Mouse (Mus musculus) frontal cortex, adult 2 months (tissue): ENCODE results near the gene Nova2. TPM values are rescaled to one million over a fixed set of nuclear protein-coding genes. Genes with fewer than 3 reads are reported as not detected.
A peak's percentile ranks its signal among the peaks of the same experiment; 100 is the strongest.

ENCODE experiments used
- DNase-seq, 2 experiments: peaks; one replicate each; pipeline ENCODE4 v3.0.0; 2022; ENCODE audit warnings: low spot score in 1 of 2; ENCODE audit errors: extremely low spot score in 1 of 2
- polyA plus RNA-seq: library from polyadenylated mRNA; depleted of rRNA; stranded (reverse); fragments of >200 nt; gene quantifications from 2 replicates; pipeline ENCODE4 v1.2.3, GENCODE M21; 2012

Nova2 gene
- polyA plus RNA-seq, 1 experiment, result 25.0 TPM

GRCm38 (mm10) chr7:18970956-18971355 lies 45.3 kb downstream of the Nova2 start:
- no peak for DNase-seq

- DNase-seq, result peak in 1 of 2 experiments; percentile 63
Measured at GRCm38 (mm10) chr7:18978381-18978780, 52.7 kb downstream of the Nova2 start.

DNA sequence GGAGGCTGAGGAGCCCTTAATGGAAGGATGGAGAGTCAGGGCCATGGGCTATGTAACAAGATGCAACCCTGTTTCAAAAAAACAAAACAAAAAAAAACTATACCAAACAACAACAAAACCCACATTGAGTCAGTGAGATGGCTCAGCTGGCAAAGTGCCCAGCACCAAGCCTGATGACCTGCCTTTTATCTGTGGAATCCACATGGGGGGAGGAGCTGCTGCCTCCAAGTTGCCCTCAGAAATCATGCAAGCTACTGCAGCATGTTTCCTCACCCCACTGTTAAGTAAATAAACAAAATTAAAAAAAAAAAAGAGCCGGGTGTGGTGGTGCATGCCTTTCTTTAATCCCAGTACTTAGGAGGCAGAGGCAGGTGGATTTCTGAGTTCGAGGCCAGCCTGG lies 60.8 kb downstream of the Nova2 start:
- no peak for DNase-seq

GRCm38 (mm10) chr7:18987100-18987499 lies 61.4 kb downstream of the Nova2 start, which contains the start of gene Nanos2:
Gene Nanos2 (plus strand): TSS chr7:18987400.
- no peak for DNase-seq

GRCm38 (mm10) chr7:18987747-18988146 lies 62.1 kb downstream of the Nova2 start:
- no peak for DNase-seq

- DNase-seq, result no peak
Measured at GRCm38 (mm10) chr7:18988780-18989179, 63.1 kb downstream of the Nova2 start.

- DNase-seq, result peak in 1 of 2 experiments; percentile 47
Measured at GRCm38 (mm10) chr7:18989995-18990394, 64.3 kb downstream of the Nova2 start.

- DNase-seq, result peak; percentile 100
Measured at GRCm38 (mm10) chr7:18990601-18991295, 65.1 kb downstream of the Nova2 start, which contains the start of gene Mypop. Gene Mypop (plus strand): TSS chr7:18991245.

DNA sequence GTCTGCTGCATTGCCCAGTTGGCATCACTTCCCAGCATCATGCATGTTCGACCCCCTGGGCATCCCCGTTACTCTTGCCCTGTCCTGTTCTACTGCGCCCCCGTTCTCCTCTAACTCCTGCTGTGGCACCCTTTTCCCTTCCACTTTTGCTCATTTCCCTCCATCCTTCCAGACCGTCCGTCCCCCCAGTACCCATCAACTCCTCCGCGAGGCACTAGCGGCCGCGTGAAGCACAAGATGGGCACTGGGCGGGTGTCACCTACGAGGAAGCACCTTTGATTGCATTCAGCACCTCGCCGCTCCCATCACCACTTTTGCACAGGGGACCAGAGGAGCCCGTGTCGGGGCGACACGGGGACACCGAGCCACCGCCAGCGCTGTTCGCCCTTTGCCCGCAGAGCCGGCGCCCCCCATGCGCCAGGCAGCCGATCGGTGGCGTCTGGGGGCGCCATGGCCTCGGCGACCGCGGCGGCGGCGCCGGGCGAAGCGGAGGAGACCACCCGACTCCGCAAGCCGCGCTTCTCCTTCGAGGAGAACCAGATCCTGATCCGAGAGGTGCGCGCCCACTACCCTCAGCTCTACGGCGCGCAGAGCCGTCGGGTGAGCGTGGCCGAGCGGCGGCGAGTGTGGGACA lies 66.1 kb downstream of the Nova2 start:
- peak in 1 of 2 experiments; percentile 45 for DNase-seq

DNA sequence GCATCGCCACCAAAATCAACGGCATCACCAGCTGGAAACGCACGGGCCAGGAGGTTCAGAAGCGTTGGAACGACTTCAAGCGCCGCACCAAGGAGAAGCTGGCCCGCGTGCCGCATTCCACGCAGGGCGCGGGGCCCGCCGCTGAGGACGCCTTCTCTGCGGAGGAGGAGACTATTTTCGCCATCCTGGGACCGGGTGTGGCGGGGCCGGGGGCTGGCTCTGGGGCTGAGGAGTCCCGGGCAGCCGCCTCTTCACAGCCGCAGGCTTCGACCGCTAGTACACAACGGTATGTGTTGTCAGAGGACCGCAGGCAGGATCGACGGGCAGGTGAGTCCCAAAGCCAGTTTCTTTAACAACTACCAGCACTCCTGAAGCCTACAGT lies 66.6 kb downstream of the Nova2 start:
- DNase-seq, result peak in 1 of 2 experiments; percentile 55

GRCm38 (mm10) chr7:18993036-18993435 lies 67.3 kb downstream of the Nova2 start:
- no peak for DNase-seq

DNA sequence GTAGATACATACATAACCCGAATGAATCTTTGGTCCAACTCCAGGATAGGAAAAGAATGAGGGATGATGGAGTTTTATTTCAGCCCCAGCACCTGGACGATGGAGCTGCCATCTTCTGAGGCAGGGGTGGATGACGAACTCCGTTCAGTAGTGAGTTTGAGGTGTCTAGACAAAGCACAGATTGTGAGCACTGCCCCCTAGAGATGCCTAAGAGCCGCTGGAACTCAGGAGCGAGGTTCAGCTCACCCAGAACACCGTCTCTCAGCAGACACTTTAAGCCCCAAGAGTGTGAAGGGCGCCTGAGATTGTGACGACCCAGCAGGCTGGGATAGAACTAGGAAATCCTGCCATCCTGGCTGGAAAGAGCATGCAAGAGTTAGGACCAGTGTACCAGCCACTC lies 73.1 kb downstream of the Nova2 start:
- no peak for DNase-seq

GRCm38 (mm10) chr7:19000421-19000820 lies 74.7 kb downstream of the Nova2 start:
- DNase-seq, result no peak

DNA sequence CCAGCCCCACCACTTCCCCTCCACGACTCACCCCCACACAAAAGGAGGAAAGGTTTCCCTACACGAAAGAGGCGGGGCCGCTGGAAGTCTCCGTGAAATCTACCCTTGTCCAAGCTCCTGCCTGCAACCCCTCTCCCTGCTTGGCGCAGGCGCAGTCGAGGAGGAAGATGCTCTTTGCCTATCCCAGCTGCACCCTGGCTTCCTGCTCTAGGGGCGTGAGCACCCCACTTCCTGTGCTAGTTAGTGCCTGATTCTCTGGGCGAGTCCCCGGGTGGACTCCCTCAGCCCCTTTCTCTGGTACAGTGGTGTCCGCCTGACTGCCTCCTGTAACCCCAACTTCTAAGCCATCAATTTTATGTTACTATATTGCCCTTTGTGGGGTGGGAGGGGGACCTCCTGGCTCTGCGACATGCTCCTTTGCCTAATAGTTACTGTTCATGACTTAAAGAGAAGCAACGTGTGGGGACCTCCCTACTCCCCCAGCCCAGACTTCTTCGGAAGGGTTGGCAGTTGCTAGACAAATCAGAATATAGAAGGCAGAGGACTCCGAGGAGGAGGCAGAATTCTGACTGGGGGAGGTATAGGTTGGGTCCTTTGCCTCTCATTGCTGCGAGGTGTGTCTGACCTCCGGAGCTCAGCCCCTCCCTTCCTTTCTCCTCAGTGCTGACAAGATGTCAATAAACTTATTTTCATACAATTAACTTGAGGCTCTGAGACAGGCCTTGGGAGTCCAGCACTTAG lies 75.5 kb downstream of the Nova2 start:
- no peak for DNase-seq

- DNase-seq, result no peak
Measured at GRCm38 (mm10) chr7:19001807-19002085, 76.1 kb downstream of the Nova2 start.

DNA sequence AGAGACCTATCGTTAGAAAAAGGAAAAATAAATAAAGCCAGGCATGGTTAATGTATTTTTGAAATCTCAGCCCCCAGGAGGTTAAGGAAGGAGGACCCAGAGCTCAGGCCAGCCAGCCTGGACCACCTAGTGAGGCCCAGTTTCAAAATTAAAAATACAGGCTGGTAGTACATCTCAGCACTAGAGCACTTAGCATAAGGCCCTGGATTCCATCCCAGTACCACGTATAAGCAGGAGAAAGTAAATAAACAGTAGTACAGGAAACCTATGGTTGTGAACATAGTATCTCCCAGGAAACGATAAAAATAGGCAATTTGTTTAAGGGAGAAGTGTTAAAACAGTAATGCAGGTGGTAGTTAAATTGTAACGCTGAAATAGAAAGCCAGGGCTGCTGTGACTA lies 76.4 kb downstream of the Nova2 start:
- no peak for DNase-seq

GRCm38 (mm10) chr7:19002848-19003498 lies 77.3 kb downstream of the Nova2 start:
- peak; percentile 76 to 90 for DNase-seq

- DNase-seq, result peak; percentile 88 to 96
Measured at GRCm38 (mm10) chr7:19003902-19004630, 78.4 kb downstream of the Nova2 start, which contains the start of gene Irf2bp1. Gene Irf2bp1 (plus strand): TSS chr7:19004044.

GRCm38 (mm10) chr7:19004631-19005079 lies 79.0 kb downstream of the Nova2 start:
- no peak for DNase-seq

- no peak for DNase-seq
Measured at GRCm38 (mm10) chr7:19005417-19006121, 79.9 kb downstream of the Nova2 start.
